Mouse (Mus musculus) forebrain, embryonic 14.5 days (tissue): ENCODE data around the gene Dbp. TPM values are rescaled to one million over a fixed set of nuclear protein-coding genes. Genes with fewer than 3 reads are reported as not detected.

Source experiments
- ATAC-seq: fragments of 200-750 bp; cut with Nextera tagmentation; 2 replicates; pipeline ENCODE4 v1.8.0; 2017; ENCODE audit warnings: mild to moderate bottlenecking, moderate library complexity
- DNase-seq: peaks from one replicate; pipeline ENCODE4 v3.0.0-alpha.2; 2015; ENCODE audit warnings: low spot score
- H3K27ac ChIP-seq: fragments of 300-500 bp; sonication (generic); 2 replicates; pipeline ENCODE4 v1.5.1; 2014; ENCODE audit warnings: low read depth, mild to moderate bottlenecking, control low read depth, low read length, moderate library complexity
- H3K27me3 ChIP-seq: fragments of 300-500 bp; sonication (generic); replicated peaks from 2 replicates; pipeline ENCODE4 v1.6.1; 2014; ENCODE audit warnings: low read length, control low read depth, mixed read lengths; ENCODE audit not compliant: control insufficient read depth, insufficient read depth
- H3K36me3 ChIP-seq: fragments of 300-500 bp; sonication (generic); 2 replicates; pipeline ENCODE4 v1.6.1; 2014; ENCODE audit warnings: low read length, control low read depth; ENCODE audit not compliant: control insufficient read depth, insufficient read depth
- H3K4me1 ChIP-seq: fragments of 300-500 bp; sonication (generic); 2 replicates; pipeline ENCODE4 v1.6.1; 2014; ENCODE audit warnings: antibody characterized with exemption, low read length, control low read depth; ENCODE audit not compliant: control insufficient read depth, insufficient read depth
- H3K4me2 ChIP-seq: fragments of 300-500 bp; sonication (generic); 2 replicates; pipeline ENCODE4 v1.6.1; 2014; ENCODE audit warnings: mild to moderate bottlenecking, control low read depth, low read length
- H3K4me3 ChIP-seq: fragments of 300-500 bp; sonication (generic); 2 replicates; pipeline ENCODE4 v1.5.1; 2014; ENCODE audit warnings: low read depth, low read length, control low read depth
- H3K9ac ChIP-seq: fragments of 300-500 bp; sonication (generic); 2 replicates; pipeline ENCODE4 v1.6.1; 2014; ENCODE audit warnings: mild to moderate bottlenecking, low read length, control low read depth, moderate library complexity
- H3K9me3 ChIP-seq: fragments of 300-500 bp; sonication (generic); replicated peaks from 2 replicates; pipeline ENCODE4 v1.6.1; 2016; ENCODE audit warnings: low read length, control low read depth, mixed read lengths; ENCODE audit not compliant: control insufficient read depth
- WGBS: fragments of 180-500 bp; shearing (Covaris S2); extraction: QIAGEN DNeasy Blood & Tissue Kit; methylation state at CpG from one replicate; pipeline ENCODE4 v1.1.7; 2014; 5-methylcytosine and 5-hydroxymethylcytosine counted together
- polyA plus RNA-seq: library from polyadenylated mRNA; unstranded; fragments of >200 nt; fragmentation: Nextera tagmentation; extraction: Ambion mirVana; gene quantifications from 2 replicates; pipeline ENCODE4 v1.2.1, GENCODE M21; 2014

The Dbp gene
- polyA plus RNA-seq, 1 experiment from 2014 or later: 3.6 TPM

DNA sequence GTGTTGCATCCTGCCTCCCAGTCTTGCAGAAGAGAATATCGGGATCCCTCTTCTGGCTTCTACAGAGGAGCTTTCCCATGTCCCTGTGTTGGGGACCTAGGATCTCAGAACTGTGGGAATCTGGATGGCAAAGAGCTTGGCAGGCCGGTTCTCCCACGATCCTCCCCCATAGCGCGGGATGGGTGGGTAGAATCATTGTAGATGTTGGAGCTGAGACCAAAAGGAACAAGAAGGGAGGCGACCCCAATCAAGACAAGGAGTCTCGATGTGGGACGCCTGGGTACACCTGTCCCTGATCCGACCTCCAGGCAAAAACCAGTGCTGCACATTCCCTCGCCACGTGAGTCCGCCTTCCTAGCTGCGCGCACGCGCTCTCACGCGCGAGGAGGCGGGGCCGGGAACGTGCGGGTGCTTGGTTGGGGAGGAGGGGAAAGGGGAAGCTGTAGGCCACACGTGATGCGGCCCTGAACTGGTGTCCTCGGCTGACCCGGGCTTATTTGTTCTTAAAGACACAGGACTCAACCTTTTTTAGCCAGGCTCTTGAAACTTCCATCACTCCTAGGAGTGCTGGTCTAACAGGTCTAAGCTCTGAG lies 2.6 kb downstream of the Dbp start:
- DNase-seq: peak; percentile 87
- under 1% methylated on average over 27 of the region's 27 CpGs for WGBS
- H3K36me3 ChIP-seq: peaks cover 30% of the 10 kb centered on the region
- H3K27ac ChIP-seq: peak overlapping the region; percentile 63; the same call in 1 of the 2 replicates
- peak overlapping the region; percentile 75; the same call in 1 of the 2 replicates for H3K9ac ChIP-seq
- no peaks in the 10 kb centered on the region for H3K27me3 ChIP-seq
- no peaks in the 10 kb centered on the region for H3K9me3 ChIP-seq
- H3K4me3 ChIP-seq: peak overlapping the region; percentile 52
- H3K4me1 ChIP-seq: peaks cover 42% of the 10 kb centered on the region
- ATAC-seq: peak; percentile 4; the same call in 1 of the 2 replicates
- H3K4me2 ChIP-seq: peak overlapping the region; percentile 98

GRCm38 (mm10) chr7:45708221-45708761 lies 3.4 kb downstream of the Dbp start:
- no peak overlapping the region for H3K4me3 ChIP-seq
- ATAC-seq (no peak), DNase-seq (no peak)
- H3K4me2 ChIP-seq: peak overlapping the region; percentile 98
- H3K9ac ChIP-seq: no peak overlapping the region
- H3K27ac ChIP-seq: peak overlapping the region; percentile 50
- H3K9me3 ChIP-seq: no peaks in the 10 kb centered on the region
- WGBS: 64% methylated on average over 13 of the region's 13 CpGs
- no peaks in the 10 kb centered on the region for H3K27me3 ChIP-seq
- H3K4me1 ChIP-seq: peaks cover 42% of the 10 kb centered on the region
- peaks cover 38% of the 10 kb centered on the region for H3K36me3 ChIP-seq

- no peak overlapping the region for H3K4me3 ChIP-seq
- H3K4me1 ChIP-seq: peaks cover 42% of the 10 kb centered on the region
- peak overlapping the region; percentile 5; the same call in 1 of the 2 replicates for H3K9ac ChIP-seq
- H3K4me2 ChIP-seq: no peak overlapping the region; the same call in 1 of the 2 replicates
- no peaks in the 10 kb centered on the region for H3K27me3 ChIP-seq
- peak overlapping the region; percentile 75; the same call in 1 of the 2 replicates for H3K27ac ChIP-seq
- WGBS: 38% methylated on average over 6 of the region's 6 CpGs
- H3K9me3 ChIP-seq: no peaks in the 10 kb centered on the region
- H3K36me3 ChIP-seq: peaks cover 42% of the 10 kb centered on the region
- no peak for ATAC-seq
- DNase-seq: peak; percentile 75
These were observed 4.1 kb downstream of the Dbp start for GRCm38 (mm10) chr7:45709036-45709435.

DNA sequence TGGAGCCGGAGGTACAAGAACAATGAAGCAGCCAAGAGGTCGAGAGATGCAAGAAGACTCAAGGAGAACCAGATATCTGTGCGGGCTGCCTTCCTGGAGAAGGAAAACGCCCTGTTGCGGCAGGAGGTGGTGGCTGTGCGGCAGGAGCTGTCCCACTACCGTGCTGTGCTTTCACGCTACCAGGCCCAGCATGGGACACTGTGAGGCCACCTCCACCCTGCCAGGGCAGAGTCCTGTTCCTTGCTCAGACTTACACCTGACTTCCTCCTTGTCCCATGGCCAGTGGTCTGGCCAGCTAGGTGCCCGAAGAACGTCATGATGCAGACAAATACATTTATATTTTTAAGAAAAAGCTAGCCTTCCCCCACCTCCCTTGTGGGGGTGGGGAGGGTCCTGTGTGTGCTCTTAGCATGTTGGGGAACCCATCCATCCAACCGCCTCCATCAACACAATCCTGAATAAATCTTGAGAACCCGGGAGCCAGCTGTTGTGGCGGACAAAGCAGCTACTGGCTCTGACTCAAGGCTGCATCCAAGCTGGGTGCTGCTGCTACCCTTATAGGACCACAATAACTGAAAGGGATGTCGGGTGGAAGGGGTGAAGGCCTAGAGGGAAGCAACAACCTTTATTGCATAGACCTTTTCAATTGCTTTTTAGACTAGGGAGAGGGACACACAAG lies 4.9 kb downstream of the Dbp start:
- H3K27me3 ChIP-seq: no peaks in the 10 kb centered on the region
- peak overlapping the region; percentile 75 for H3K27ac ChIP-seq
- H3K4me2 ChIP-seq: peak overlapping the region; percentile 12; the same call in 1 of the 2 replicates
- H3K4me1 ChIP-seq: peaks cover 47% of the 10 kb centered on the region
- ATAC-seq (no peak), DNase-seq (no peak)
- H3K36me3 ChIP-seq: peaks cover 42% of the 10 kb centered on the region
- no peak overlapping the region for H3K4me3 ChIP-seq
- 0 out of 2 replicates have a peak overlapping the region, but pooled peaks have one; percentile 5 for H3K9ac ChIP-seq
- no peaks in the 10 kb centered on the region for H3K9me3 ChIP-seq
- 80% methylated on average over 14 of the region's 14 CpGs for WGBS

- no peak overlapping the region for H3K9ac ChIP-seq
- ATAC-seq (no peak), DNase-seq (no peak)
- H3K36me3 ChIP-seq: peaks cover 42% of the 10 kb centered on the region
- no peaks in the 10 kb centered on the region for H3K9me3 ChIP-seq
- WGBS: 95% methylated on average over 20 of the region's 20 CpGs
- peaks cover 43% of the 10 kb centered on the region for H3K4me1 ChIP-seq
- H3K27me3 ChIP-seq: no peaks in the 10 kb centered on the region
- H3K4me3 ChIP-seq: no peak overlapping the region
- H3K4me2 ChIP-seq: no peak overlapping the region
- H3K27ac ChIP-seq: 0 out of 2 replicates have a peak overlapping the region, but pooled peaks have one; percentile 75
These were observed 5.7 kb downstream of the Dbp start for GRCm38 (mm10) chr7:45710477-45711191.

DNA sequence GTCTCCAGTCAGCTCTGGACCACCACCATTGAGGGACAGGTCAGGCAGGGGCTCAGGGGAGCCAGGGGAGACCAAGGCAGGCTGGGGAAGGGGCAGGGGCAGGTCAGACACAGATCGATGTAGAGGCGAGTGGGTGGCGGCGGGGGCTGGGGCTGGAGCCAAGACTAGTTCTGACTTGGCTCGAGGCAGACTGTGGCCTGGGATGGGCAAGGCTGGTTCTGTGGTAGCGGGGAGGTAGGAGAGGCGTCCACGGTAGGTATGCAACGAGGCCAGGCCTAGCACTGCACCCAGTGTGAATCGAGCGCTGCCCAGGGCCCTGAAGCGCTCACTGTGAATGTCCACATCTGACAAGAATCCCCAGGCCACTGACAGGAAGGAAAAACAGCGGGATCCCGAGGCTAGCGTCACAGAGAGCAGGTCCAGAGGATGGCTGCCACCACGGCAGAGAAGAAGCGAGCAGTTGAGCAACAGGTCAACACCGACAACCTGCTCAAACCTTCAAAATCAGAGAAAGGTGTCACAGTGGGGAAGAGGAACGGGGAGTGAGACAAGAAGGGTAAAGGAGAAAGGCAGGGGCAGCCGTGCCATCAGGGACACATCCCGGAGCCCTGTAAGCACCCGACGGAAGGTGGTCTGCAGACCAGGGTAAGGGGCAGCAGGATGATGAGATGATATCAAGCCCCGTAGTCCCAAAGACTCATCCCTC lies 6.6 kb downstream of the Dbp start:
- H3K4me2 ChIP-seq: no peak overlapping the region
- no peak overlapping the region for H3K9ac ChIP-seq
- H3K9me3 ChIP-seq: no peaks in the 10 kb centered on the region
- no peak overlapping the region for H3K4me3 ChIP-seq
- no peak for ATAC-seq
- H3K27ac ChIP-seq: no peak overlapping the region
- peaks cover 43% of the 10 kb centered on the region for H3K4me1 ChIP-seq
- DNase-seq: no peak
- no peaks in the 10 kb centered on the region for H3K27me3 ChIP-seq
- WGBS: 93% methylated on average over 24 of the region's 24 CpGs
- H3K36me3 ChIP-seq: peaks cover 42% of the 10 kb centered on the region

GRCm38 (mm10) chr7:45712022-45712757 lies 7.3 kb downstream of the Dbp start:
- no peak overlapping the region for H3K4me3 ChIP-seq
- H3K9me3 ChIP-seq: no peaks in the 10 kb centered on the region
- no peak overlapping the region for H3K27ac ChIP-seq
- peaks cover 42% of the 10 kb centered on the region for H3K36me3 ChIP-seq
- no peaks in the 10 kb centered on the region for H3K27me3 ChIP-seq
- H3K4me1 ChIP-seq: peaks cover 44% of the 10 kb centered on the region
- H3K9ac ChIP-seq: no peak overlapping the region
- 90% methylated on average over 21 of the region's 21 CpGs for WGBS
- ATAC-seq (no peak), DNase-seq (no peak)
- no peak overlapping the region for H3K4me2 ChIP-seq

DNA sequence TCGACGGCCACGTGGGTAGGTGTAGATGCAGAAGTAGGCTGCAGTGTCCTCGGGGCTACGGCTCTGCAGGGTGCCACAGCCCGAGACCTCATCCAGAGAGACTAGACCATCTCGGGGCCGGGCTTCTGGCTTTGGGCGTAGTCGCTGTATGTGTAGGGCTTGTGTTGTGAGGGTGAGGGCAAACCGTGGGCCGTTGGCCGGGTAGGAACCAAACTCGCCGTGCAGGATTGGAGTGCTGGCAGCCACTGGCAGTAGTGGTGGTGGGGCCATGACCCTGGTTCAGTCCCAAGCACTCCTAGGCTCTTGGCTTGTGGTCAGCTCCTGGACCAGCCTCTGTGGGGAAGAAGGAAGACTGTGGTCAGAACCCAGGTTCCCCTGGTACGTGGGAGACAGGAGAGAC lies 8.5 kb downstream of the Dbp start:
- no peak for DNase-seq
- Histone ChIP-seq H3K27ac (no peak overlapping the region), H3K9me3 (no peaks in the 10 kb centered on the region), H3K4me2 (no peak overlapping the region), H3K9ac (no peak overlapping the region), H3K4me1 (peaks cover 34% of the 10 kb centered on the region), H3K36me3 (peaks cover 42% of the 10 kb centered on the region), H3K27me3 (no peaks in the 10 kb centered on the region), H3K4me3 (no peak overlapping the region)
- WGBS: 95% methylated on average over 16 of the region's 16 CpGs
- no peak for ATAC-seq
